Mouse (Mus musculus): Measurements from ENCODE around the gene Gga3. TPM values are rescaled to one million over a fixed set of nuclear protein-coding genes. Genes with fewer than 3 reads are reported as not detected.
"Not testable (repeated sequence)": the region's sequence is repeated elsewhere in the genome, so short reads cannot be mapped to it uniquely, and the experiment has no call there.

Gga3 gene
- 24.7 and 25.1 TPM in 2 replicates for polyA plus RNA-seq (2014; fragmentation: Nextera tagmentation; extraction: Ambion mirVana)

- Histone ChIP-seq H3K9me3 (ENCODE audit: control insufficient read depth, low read length) (no peaks in the 10 kb centered on the region), H3K4me1 (replicated peaks; ENCODE audit: control insufficient read depth, insufficient read depth, low read length) (peaks cover 10% of the 10 kb centered on the region), H3K36me3 (ENCODE audit: control insufficient read depth, insufficient read depth, low read length) (peaks cover 9% of the 10 kb centered on the region), H3K4me2 (replicated peaks; ENCODE audit: low read depth, low read length) (peak within 1 kb of the TSS; percentile 89), H3K27ac (ENCODE audit: low read depth, low read length) (peak within 1 kb of the TSS; percentile 81), H3K4me3 (ENCODE audit: low read depth, low read length) (peak within 1 kb of the TSS; percentile 99), H3K9ac (ENCODE audit: low read depth, low read length) (peak within 1 kb of the TSS; percentile 96), H3K27me3 (ENCODE audit: control insufficient read depth, insufficient read depth, low read length) (no peaks in the 10 kb centered on the region)
- DNase-seq (ENCODE audit: low spot score) = peak; percentile 94
- ATAC-seq (ENCODE audit: low FRiP score) = peak; percentile 98
- under 1% methylated on average over 86 of the region's 93 CpGs for WGBS
Observed at GRCm38 (mm10) chr11:115603476-115604303, at the start of gene Gga3, which contains the start of gene Mrps7. TSS of gene Gga3 (minus strand) at chr11:115604051. TSS of gene Mrps7 (plus strand) at chr11:115603925.

GRCm38 (mm10) chr11:115653194-115653593 lies 49.3 kb upstream of the Gga3 start:
- 92% methylated on average over 3 of the region's 3 CpGs for WGBS
- Histone ChIP-seq H3K27me3 (ENCODE audit: control insufficient read depth, insufficient read depth, low read length) (no peaks in the 10 kb centered on the region), H3K27ac (ENCODE audit: low read depth, low read length) (no peak overlapping the region), H3K4me2 (replicated peaks; ENCODE audit: low read depth, low read length) (no peak overlapping the region), H3K4me3 (ENCODE audit: low read depth, low read length) (no peak overlapping the region), H3K36me3 (ENCODE audit: control insufficient read depth, insufficient read depth, low read length) (no peaks in the 10 kb centered on the region), H3K9me3 (ENCODE audit: control insufficient read depth, low read length) (no peaks in the 10 kb centered on the region), H3K9ac (ENCODE audit: low read depth, low read length) (no peak overlapping the region), H3K4me1 (replicated peaks; ENCODE audit: control insufficient read depth, insufficient read depth, low read length) (no peaks in the 10 kb centered on the region)
- DNase-seq (ENCODE audit: low spot score) (no peak), ATAC-seq (ENCODE audit: low FRiP score) (no peak)

GRCm38 (mm10) chr11:115651680-115652079 lies 47.8 kb upstream of the Gga3 start:
- Histone ChIP-seq H3K4me1 (replicated peaks; ENCODE audit: control insufficient read depth, insufficient read depth, low read length) (no peaks in the 10 kb centered on the region), H3K27me3 (ENCODE audit: control insufficient read depth, insufficient read depth, low read length) (no peaks in the 10 kb centered on the region), H3K4me2 (replicated peaks; ENCODE audit: low read depth, low read length) (no peak overlapping the region), H3K9ac (ENCODE audit: low read depth, low read length) (no peak overlapping the region), H3K36me3 (ENCODE audit: control insufficient read depth, insufficient read depth, low read length) (no peaks in the 10 kb centered on the region), H3K9me3 (ENCODE audit: control insufficient read depth, low read length) (no peaks in the 10 kb centered on the region), H3K4me3 (ENCODE audit: low read depth, low read length) (no peak overlapping the region), H3K27ac (ENCODE audit: low read depth, low read length) (no peak overlapping the region)
- DNase-seq (ENCODE audit: low spot score) = no peak
- no peak for ATAC-seq (ENCODE audit: low FRiP score)
- whole genome bisulfite sequencing = 93% methylated on average over 3 of the region's 3 CpGs

GRCm38 (mm10) chr11:115649706-115650105 lies 45.9 kb upstream of the Gga3 start:
- ATAC-seq (ENCODE audit: low FRiP score) = no peak
- no peak overlapping the region for H3K27ac ChIP-seq (ENCODE audit: low read depth, low read length)
- DNase-seq (ENCODE audit: low spot score) = no peak
- no peaks in the 10 kb centered on the region for H3K27me3 ChIP-seq (ENCODE audit: control insufficient read depth, insufficient read depth, low read length)
- no peak overlapping the region for H3K9ac ChIP-seq (ENCODE audit: low read depth, low read length)
- H3K36me3 ChIP-seq (ENCODE audit: control insufficient read depth, insufficient read depth, low read length) = no peaks in the 10 kb centered on the region
- H3K4me2 ChIP-seq (replicated peaks; ENCODE audit: low read depth, low read length) = no peak overlapping the region
- WGBS = 71% methylated on average over 10 of the region's 10 CpGs
- no peak overlapping the region for H3K4me3 ChIP-seq (ENCODE audit: low read depth, low read length)
- H3K4me1 ChIP-seq (replicated peaks; ENCODE audit: control insufficient read depth, insufficient read depth, low read length) = no peaks in the 10 kb centered on the region
- no peaks in the 10 kb centered on the region for H3K9me3 ChIP-seq (ENCODE audit: control insufficient read depth, low read length)

DNA sequence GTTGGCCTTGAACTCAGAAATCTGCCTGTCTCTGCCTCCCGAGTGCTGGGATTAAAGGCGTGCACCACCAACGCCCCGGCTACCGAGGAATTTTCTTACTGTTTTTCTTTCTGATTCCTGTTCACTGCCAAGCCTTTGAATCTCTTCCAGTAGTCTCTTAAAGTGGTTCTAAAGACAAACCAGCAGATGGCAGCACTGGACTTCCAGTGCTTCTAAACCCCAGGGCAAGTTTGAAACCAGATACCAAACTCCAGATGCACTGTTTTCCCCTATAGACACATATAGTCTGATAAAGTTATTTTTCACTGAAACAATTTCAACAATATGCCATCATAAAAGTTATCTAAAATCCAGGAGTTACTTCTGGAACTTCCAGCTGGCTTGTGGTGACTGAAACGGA lies 43.6 kb upstream of the Gga3 start:
- Histone ChIP-seq H3K36me3 (ENCODE audit: control insufficient read depth, insufficient read depth, low read length) (no peaks in the 10 kb centered on the region), H3K4me1 (replicated peaks; ENCODE audit: control insufficient read depth, insufficient read depth, low read length) (no peaks in the 10 kb centered on the region), H3K9me3 (ENCODE audit: control insufficient read depth, low read length) (no peaks in the 10 kb centered on the region), H3K9ac (ENCODE audit: low read depth, low read length) (no peak overlapping the region), H3K27me3 (ENCODE audit: control insufficient read depth, insufficient read depth, low read length) (no peaks in the 10 kb centered on the region), H3K4me2 (replicated peaks; ENCODE audit: low read depth, low read length) (no peak overlapping the region), H3K27ac (ENCODE audit: low read depth, low read length) (no peak overlapping the region), H3K4me3 (ENCODE audit: low read depth, low read length) (no peak overlapping the region)
- ATAC-seq (ENCODE audit: low FRiP score) = no peak
- peak; percentile 80 for DNase-seq (ENCODE audit: low spot score)
- whole genome bisulfite sequencing = 64% methylated on average over 6 of the region's 6 CpGs

- H3K27me3 ChIP-seq (ENCODE audit: control insufficient read depth, insufficient read depth, low read length) = no peaks in the 10 kb centered on the region
- no peak overlapping the region for H3K9ac ChIP-seq (ENCODE audit: low read depth, low read length)
- ATAC-seq (ENCODE audit: low FRiP score) (no peak), DNase-seq (ENCODE audit: low spot score) (no peak)
- no peaks in the 10 kb centered on the region for H3K9me3 ChIP-seq (ENCODE audit: control insufficient read depth, low read length)
- no peak overlapping the region for H3K4me2 ChIP-seq (replicated peaks; ENCODE audit: low read depth, low read length)
- WGBS = 96% methylated on average over 9 of the region's 9 CpGs
- no peak overlapping the region for H3K27ac ChIP-seq (ENCODE audit: low read depth, low read length)
- no peak overlapping the region for H3K4me3 ChIP-seq (ENCODE audit: low read depth, low read length)
- H3K4me1 ChIP-seq (replicated peaks; ENCODE audit: control insufficient read depth, insufficient read depth, low read length) = no peaks in the 10 kb centered on the region
- H3K36me3 ChIP-seq (ENCODE audit: control insufficient read depth, insufficient read depth, low read length) = no peaks in the 10 kb centered on the region
Observed at GRCm38 (mm10) chr11:115646439-115646838, 42.6 kb upstream of the Gga3 start.

DNA sequence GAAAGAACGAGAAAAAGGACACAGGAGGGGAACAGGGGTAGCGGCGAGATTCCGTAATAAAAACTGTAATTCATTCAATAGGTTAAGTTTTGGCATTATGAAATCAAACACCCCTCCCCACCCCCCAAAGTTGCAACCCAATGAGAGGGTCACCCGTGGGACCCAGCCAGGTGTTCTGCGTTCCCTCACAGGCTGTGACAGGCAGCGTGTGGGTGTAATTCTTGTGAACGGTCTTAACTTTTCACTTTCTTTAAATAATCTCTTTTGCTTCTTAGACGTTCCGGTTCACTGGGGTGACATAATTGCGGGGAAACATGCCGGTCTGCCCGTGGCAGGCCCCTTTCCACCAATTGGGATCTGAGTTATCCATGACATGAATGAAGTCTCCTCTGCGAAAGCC lies 41.6 kb upstream of the Gga3 start:
- not testable (repeated sequence) for ATAC-seq (ENCODE audit: low FRiP score); DNase-seq (ENCODE audit: low spot score); H3K9me3 ChIP-seq (ENCODE audit: control insufficient read depth, low read length); H3K9ac ChIP-seq (ENCODE audit: low read depth, low read length); H3K27ac ChIP-seq (ENCODE audit: low read depth, low read length); H3K36me3 ChIP-seq (ENCODE audit: control insufficient read depth, insufficient read depth, low read length); H3K4me3 ChIP-seq (ENCODE audit: low read depth, low read length); H3K4me1 ChIP-seq (replicated peaks; ENCODE audit: control insufficient read depth, insufficient read depth, low read length); H3K27me3 ChIP-seq (ENCODE audit: control insufficient read depth, insufficient read depth, low read length); H3K4me2 ChIP-seq (replicated peaks; ENCODE audit: low read depth, low read length)
- WGBS = 89% methylated on average over 14 of the region's 14 CpGs

- Histone ChIP-seq H3K4me3 (ENCODE audit: low read depth, low read length) (no peak overlapping the region), H3K9ac (ENCODE audit: low read depth, low read length) (no peak overlapping the region), H3K36me3 (ENCODE audit: control insufficient read depth, insufficient read depth, low read length) (no peaks in the 10 kb centered on the region), H3K27me3 (ENCODE audit: control insufficient read depth, insufficient read depth, low read length) (no peaks in the 10 kb centered on the region), H3K4me2 (replicated peaks; ENCODE audit: low read depth, low read length) (no peak overlapping the region), H3K9me3 (ENCODE audit: control insufficient read depth, low read length) (no peaks in the 10 kb centered on the region), H3K27ac (ENCODE audit: low read depth, low read length) (no peak overlapping the region), H3K4me1 (replicated peaks; ENCODE audit: control insufficient read depth, insufficient read depth, low read length) (no peaks in the 10 kb centered on the region)
- WGBS = 93% methylated on average over 13 of the region's 13 CpGs
- no peak for DNase-seq (ENCODE audit: low spot score)
- no peak for ATAC-seq (ENCODE audit: low FRiP score)
Observed at GRCm38 (mm10) chr11:115644308-115644707, 40.5 kb upstream of the Gga3 start.

DNA sequence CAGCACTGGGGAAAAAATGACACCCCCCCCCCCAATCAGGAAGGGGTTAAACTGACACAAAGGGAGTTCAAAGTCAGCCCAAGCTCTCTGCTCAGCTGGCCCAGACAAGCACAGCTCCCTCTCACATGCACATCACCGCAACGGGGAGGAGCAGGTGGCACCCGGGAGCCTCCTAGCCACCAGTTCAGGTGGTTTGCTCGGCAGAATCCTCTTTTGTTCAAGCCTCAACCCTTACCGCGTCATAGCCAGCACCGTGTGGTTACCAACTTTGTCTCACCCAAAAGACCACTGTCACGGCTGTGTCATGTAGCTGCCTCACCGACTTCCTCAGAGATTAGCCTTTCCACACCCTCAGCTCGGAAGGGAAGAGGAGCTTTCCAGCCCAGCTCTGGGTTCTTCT lies 39.4 kb upstream of the Gga3 start:
- Histone ChIP-seq H3K4me1 (replicated peaks; ENCODE audit: control insufficient read depth, insufficient read depth, low read length) (no peaks in the 10 kb centered on the region), H3K27ac (ENCODE audit: low read depth, low read length) (no peak overlapping the region), H3K27me3 (ENCODE audit: control insufficient read depth, insufficient read depth, low read length) (no peaks in the 10 kb centered on the region), H3K36me3 (ENCODE audit: control insufficient read depth, insufficient read depth, low read length) (no peaks in the 10 kb centered on the region), H3K4me3 (ENCODE audit: low read depth, low read length) (no peak overlapping the region), H3K4me2 (replicated peaks; ENCODE audit: low read depth, low read length) (no peak overlapping the region), H3K9ac (ENCODE audit: low read depth, low read length) (no peak overlapping the region), H3K9me3 (ENCODE audit: control insufficient read depth, low read length) (no peaks in the 10 kb centered on the region)
- WGBS = 72% methylated on average over 10 of the region's 10 CpGs
- DNase-seq (ENCODE audit: low spot score) (no peak), ATAC-seq (ENCODE audit: low FRiP score) (no peak)
